Mouse (Mus musculus) cortical plate, adult 2 months (tissue): ENCODE data around the gene Olfr1462.

Experiments used
- CTCF ChIP-seq: fragments of 200-500 bp; IDR thresholded peaks from 2 replicates; pipeline ENCODE4 v1.5.1; 2011; ENCODE audit warnings: mild to moderate bottlenecking, control low read depth, low read length; ENCODE audit not compliant: insufficient read depth; ENCODE audit errors: extremely low read depth
- POLR2A ChIP-seq: fragments of 200-500 bp; IDR thresholded peaks from 2 replicates; pipeline ENCODE4 v1.6.1; 2011; ENCODE audit warnings: mild to moderate bottlenecking, low read length, control low read depth; ENCODE audit not compliant: insufficient read depth; ENCODE audit errors: extremely low read depth

DNA sequence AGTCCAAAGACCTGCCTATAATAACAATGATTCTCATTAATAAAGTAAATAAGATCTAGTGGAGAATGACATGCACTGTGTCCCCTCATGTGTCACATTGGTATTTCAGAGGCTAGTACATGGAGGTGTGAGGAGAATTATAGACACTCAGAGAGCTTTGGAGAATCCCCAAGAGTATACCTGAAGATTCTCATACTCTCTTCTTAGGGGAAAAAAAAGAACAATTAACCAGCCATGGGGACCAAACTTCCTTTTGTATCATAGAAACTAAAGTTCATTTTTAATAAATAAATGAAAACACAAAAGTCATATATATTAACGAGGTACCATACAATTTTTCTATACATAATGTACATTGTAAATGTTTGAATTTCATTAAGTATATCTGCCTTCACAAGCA is 36.1 kb upstream of the Olfr1462 start, which contains the start of gene Olfr1459:
- TF ChIP-seq POLR2A (no peak), CTCF (no peak)
